Mouse (Mus musculus) midbrain, embryonic 11.5 days (tissue): ENCODE measurements around the gene Scamp4. TPM values are rescaled to one million over a fixed set of nuclear protein-coding genes. Genes with fewer than 3 reads are reported as not detected.
A peak's percentile ranks its signal among the peaks of the same experiment; 100 is the strongest.
"Not testable (repeated sequence)": the region's sequence is repeated elsewhere in the genome, so short reads cannot be mapped to it uniquely, and the experiment has no call there.

Source experiments
- ATAC-seq: fragments of 200-750 bp; cut with Nextera tagmentation; 2 replicates; pipeline ENCODE4 v1.8.0; 2017; ENCODE audit warnings: moderate TSS enrichment, moderate library complexity; ENCODE audit not compliant: low FRiP score
- DNase-seq: peaks from one replicate; pipeline ENCODE4 v3.0.0; 2015; ENCODE audit warnings: low spot score; ENCODE audit errors: missing footprints
- H3K27ac ChIP-seq: fragments of 300-500 bp; sonication (generic); 2 replicates; pipeline ENCODE4 v1.5.1; 2014; ENCODE audit warnings: low read depth, low read length
- H3K27me3 ChIP-seq: fragments of 300-500 bp; sonication (generic); 2 replicates; pipeline ENCODE4 v1.6.1; 2014; ENCODE audit warnings: mild to moderate bottlenecking, low read length, moderate library complexity, mixed read lengths; ENCODE audit not compliant: control insufficient read depth, insufficient read depth
- H3K36me3 ChIP-seq: fragments of 300-500 bp; sonication (generic); 2 replicates; pipeline ENCODE4 v1.6.1; 2014; ENCODE audit warnings: mild to moderate bottlenecking, low read length, moderate library complexity, mixed read lengths; ENCODE audit not compliant: control insufficient read depth, insufficient read depth
- H3K4me1 ChIP-seq: fragments of 300-500 bp; sonication (generic); 2 replicates; pipeline ENCODE4 v1.6.1; 2014; ENCODE audit warnings: low read length; ENCODE audit not compliant: control insufficient read depth, insufficient read depth
- H3K4me2 ChIP-seq: fragments of 300-500 bp; sonication (generic); 2 replicates; pipeline ENCODE4 v1.6.1; 2014; ENCODE audit warnings: mild to moderate bottlenecking, moderate library complexity
- H3K4me3 ChIP-seq: fragments of 300-500 bp; sonication (generic); 2 replicates; pipeline ENCODE4 v1.5.1; 2014; ENCODE audit warnings: low read depth, low read length
- H3K9ac ChIP-seq: fragments of 300-500 bp; sonication (generic); 2 replicates; pipeline ENCODE4 v1.6.1; 2014; ENCODE audit warnings: low read length
- H3K9me3 ChIP-seq: fragments of 300-500 bp; sonication (generic); 2 replicates; pipeline ENCODE4 v1.6.1; 2016; ENCODE audit warnings: low read length; ENCODE audit not compliant: control insufficient read depth
- WGBS: fragments of 180-500 bp; shearing (Covaris S2); extraction: QIAGEN DNeasy Blood & Tissue Kit; methylation state at CpG from one replicate; pipeline ENCODE4 v1.1.7; 2014; 5-methylcytosine and 5-hydroxymethylcytosine counted together
- polyA plus RNA-seq: library from polyadenylated mRNA; unstranded; fragments of >200 nt; fragmentation: Nextera tagmentation; extraction: Ambion mirVana; gene quantifications from 2 replicates; pipeline ENCODE4 v1.2.1, GENCODE M21; 2014

The Scamp4 gene
- polyA plus RNA-seq, 1 experiment from 2014 or later = 62.3 TPM

- Histone ChIP-seq H3K27ac (peak overlapping the region; percentile 57), H3K4me2 (peak overlapping the region; percentile 98), H3K36me3 (no peaks in the 10 kb centered on the region), H3K4me1 (peaks cover 25% of the 10 kb centered on the region), H3K9ac (peak overlapping the region; percentile 90), H3K27me3 (no peaks in the 10 kb centered on the region), H3K4me3 (peak overlapping the region; percentile 90), H3K9me3 (no peaks in the 10 kb centered on the region)
- no peak for ATAC-seq
- 18% methylated on average over 15 of the region's 15 CpGs for WGBS
- DNase-seq = peak; percentile 92
Observed at GRCm38 (mm10) chr10:80623457-80624191, 21.0 kb downstream of the Scamp4 start.

DNA sequence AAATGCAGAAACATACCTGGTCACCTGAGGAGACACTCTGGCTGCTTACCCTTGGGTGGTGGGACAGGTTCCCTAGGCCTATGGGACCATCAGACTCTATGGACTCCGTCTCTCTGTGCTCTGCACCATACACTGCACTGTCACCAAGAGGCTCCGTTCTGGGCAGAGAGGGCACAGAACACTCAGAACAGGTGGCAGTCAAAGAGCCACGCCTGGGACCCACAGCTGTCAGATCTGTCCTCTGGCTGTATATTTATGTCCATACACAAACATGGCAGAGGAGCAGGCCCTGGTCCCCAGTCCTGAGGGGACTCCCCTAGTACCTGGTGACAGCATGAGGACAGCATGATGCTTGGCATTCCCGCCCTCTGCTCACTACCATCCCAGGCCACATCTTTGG, 23.1 kb downstream of the Scamp4 start:
- no peaks in the 10 kb centered on the region for H3K27me3 ChIP-seq
- no peak overlapping the region for H3K4me3 ChIP-seq
- H3K36me3 ChIP-seq = no peaks in the 10 kb centered on the region
- H3K9me3 ChIP-seq = no peaks in the 10 kb centered on the region
- ATAC-seq = no peak
- no peak overlapping the region for H3K4me2 ChIP-seq
- H3K9ac ChIP-seq = no peak overlapping the region
- no peak for DNase-seq
- WGBS = 93% methylated on average over 4 of the region's 4 CpGs
- no peak overlapping the region for H3K27ac ChIP-seq
- H3K4me1 ChIP-seq = peaks cover 25% of the 10 kb centered on the region

DNA sequence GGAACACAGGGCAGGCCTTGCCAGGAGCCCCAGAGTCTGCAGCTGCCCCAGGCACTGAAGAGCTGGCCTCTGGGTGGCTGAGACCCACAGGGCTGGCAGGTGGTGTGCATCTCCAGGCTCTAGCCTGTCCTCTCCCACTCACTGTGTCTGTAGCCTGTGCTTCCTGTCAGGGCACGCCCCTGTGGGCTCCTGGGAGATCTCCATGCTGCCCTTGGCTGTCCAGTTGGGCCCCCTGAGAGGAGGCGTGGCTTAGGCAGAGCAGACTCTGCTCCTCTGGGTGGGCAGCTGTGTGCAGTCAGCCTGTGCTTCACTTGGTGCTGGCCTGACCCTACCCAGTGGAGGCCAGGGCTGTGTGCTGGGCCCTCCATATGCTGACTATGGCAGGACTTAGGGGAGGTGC, 25.0 kb downstream of the Scamp4 start:
- no peak for ATAC-seq
- H3K4me1 ChIP-seq = peaks cover 19% of the 10 kb centered on the region

DNA sequence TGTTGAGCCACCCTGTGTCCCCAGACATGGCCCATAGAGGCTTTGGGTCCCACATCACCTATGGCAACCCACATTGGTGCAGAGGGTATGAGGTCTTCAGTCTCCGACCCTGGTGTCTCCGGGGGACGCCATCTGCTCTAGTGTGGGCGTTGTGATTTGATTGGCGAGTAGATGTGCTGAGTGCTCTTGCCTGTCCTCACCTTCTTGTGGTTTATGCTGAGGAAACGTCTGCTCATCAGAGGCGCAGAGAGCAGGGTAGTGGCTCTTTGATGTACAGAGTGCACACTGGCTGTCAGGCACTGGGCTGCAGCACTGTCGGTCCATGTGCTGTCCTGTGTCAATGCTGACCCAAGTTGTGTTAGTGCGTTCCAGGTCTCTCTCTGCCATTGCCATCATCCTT, 26.3 kb downstream of the Scamp4 start:
- DNase-seq (no peak), ATAC-seq (no peak)
- H3K27ac ChIP-seq = no peak overlapping the region
- WGBS = 83% methylated on average over 9 of the region's 9 CpGs
- H3K27me3 ChIP-seq = no peaks in the 10 kb centered on the region
- no peak overlapping the region for H3K9ac ChIP-seq
- H3K36me3 ChIP-seq = no peaks in the 10 kb centered on the region; the same call in 1 of the 2 replicates
- no peak overlapping the region for H3K4me2 ChIP-seq
- no peaks in the 10 kb centered on the region for H3K9me3 ChIP-seq
- H3K4me1 ChIP-seq = peaks cover 11% of the 10 kb centered on the region
- H3K4me3 ChIP-seq = no peak overlapping the region

More for the DNA sequence above, 25.0 kb downstream of the Scamp4 start:
- 70% methylated on average over 2 of the region's 2 CpGs for WGBS
- H3K36me3 ChIP-seq = no peaks in the 10 kb centered on the region
- H3K4me2 ChIP-seq = no peak overlapping the region
- no peaks in the 10 kb centered on the region for H3K27me3 ChIP-seq
- H3K4me3 ChIP-seq = no peak overlapping the region
- H3K9ac ChIP-seq = 0 out of 2 replicates have a peak overlapping the region, but pooled peaks have one; percentile 12
- DNase-seq = no peak
- no peaks in the 10 kb centered on the region for H3K9me3 ChIP-seq
- no peak overlapping the region for H3K27ac ChIP-seq

DNA sequence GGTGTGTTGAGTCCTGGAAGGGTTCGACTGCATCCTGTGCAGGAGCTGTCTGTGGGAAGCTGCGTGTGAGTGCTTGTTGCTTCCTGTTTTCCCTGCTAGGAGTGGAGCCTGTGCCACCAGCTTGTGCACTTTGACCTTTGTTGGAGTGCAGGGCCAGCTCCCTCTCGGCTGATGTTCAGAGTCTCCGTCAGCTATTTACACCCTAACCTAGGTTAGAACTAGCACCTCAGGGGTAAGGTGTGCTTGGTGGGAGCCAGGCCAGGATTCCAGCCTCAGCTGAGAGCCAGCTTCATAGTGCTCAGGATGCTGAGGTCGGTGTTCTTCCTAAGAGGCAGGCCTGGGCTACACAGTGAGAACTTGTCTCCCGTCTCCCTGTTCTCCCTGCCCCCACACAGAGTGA, 32.7 kb downstream of the Scamp4 start:
- 87% methylated on average over 6 of the region's 6 CpGs for WGBS
- DNase-seq = no peak
- H3K4me3 ChIP-seq = no peak overlapping the region

GRCm38 (mm10) chr10:80646936-80647335, 44.3 kb downstream of the Scamp4 start:
- DNase-seq (no peak), ATAC-seq (no peak)
- Histone ChIP-seq H3K4me2 (no peak overlapping the region), H3K27ac (no peak overlapping the region), H3K36me3 (peaks cover 19% of the 10 kb centered on the region), H3K9me3 (no peaks in the 10 kb centered on the region), H3K4me3 (no peak overlapping the region), H3K9ac (no peak overlapping the region), H3K4me1 (no peaks in the 10 kb centered on the region), H3K27me3 (no peaks in the 10 kb centered on the region)
- WGBS = 94% methylated on average over 10 of the region's 10 CpGs

More for the DNA sequence above, 32.7 kb downstream of the Scamp4 start:
- Histone ChIP-seq H3K9me3 (no peaks in the 10 kb centered on the region), H3K4me1 (no peaks in the 10 kb centered on the region), H3K36me3 (peaks cover 33% of the 10 kb centered on the region), H3K27me3 (no peaks in the 10 kb centered on the region), H3K4me2 (no peak overlapping the region), H3K9ac (no peak overlapping the region), H3K27ac (no peak overlapping the region)
- no peak for ATAC-seq

DNA sequence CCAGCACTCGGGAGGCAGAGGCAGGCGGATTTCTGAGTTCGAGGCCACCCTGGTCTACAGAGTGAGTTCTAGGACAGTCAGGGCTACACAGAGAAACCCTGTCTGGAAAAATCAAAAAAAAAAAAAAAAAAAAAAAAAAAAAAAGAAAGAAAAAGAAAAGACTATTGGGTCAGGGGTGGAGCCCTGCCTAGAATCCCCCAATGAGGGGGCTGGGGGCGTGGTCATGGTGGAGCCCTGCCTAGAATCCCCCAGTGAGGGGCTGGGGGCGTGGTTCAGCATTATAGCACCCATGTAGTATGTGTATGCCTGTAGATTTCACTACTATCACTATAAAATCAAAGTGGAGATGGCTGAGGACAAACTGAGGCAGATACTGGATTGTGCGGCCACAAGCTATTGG, 47.2 kb downstream of the Scamp4 start:
- H3K27ac ChIP-seq, H3K36me3 ChIP-seq: not testable (repeated sequence)

DNA sequence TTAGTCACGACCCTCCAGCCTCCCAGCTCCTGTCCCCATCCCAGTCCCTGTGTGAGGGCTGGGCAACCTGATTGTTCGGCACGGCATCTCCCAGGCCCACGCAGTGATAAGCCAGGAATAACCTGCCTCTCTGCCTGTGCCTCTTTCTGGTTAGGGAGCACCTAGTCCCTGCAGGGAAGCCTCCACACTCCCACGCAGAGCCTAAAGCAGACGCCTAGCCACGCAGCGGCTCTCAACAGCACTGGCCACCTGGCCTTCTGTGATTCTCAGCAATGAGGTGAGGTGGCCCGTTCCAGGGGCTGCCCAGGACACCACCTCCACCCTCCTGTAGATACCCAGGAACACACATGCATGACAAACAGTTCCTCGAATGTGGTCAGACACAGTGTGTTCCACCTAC, 47.7 kb downstream of the Scamp4 start:
- 90% methylated on average over 10 of the region's 10 CpGs for WGBS
- ATAC-seq = no peak
- H3K4me1 ChIP-seq = peaks cover 7% of the 10 kb centered on the region
- H3K4me3 ChIP-seq = no peak overlapping the region
- H3K27me3 ChIP-seq = no peaks in the 10 kb centered on the region
- peaks cover 2% of the 10 kb centered on the region; the same call in 1 of the 2 replicates for H3K36me3 ChIP-seq
- no peaks in the 10 kb centered on the region for H3K9me3 ChIP-seq
- DNase-seq = no peak
- no peak overlapping the region for H3K4me2 ChIP-seq
- no peak overlapping the region for H3K27ac ChIP-seq
- no peak overlapping the region for H3K9ac ChIP-seq

More for the DNA sequence above, 47.2 kb downstream of the Scamp4 start:
- DNase-seq, H3K27me3 ChIP-seq, H3K4me1 ChIP-seq, H3K9me3 ChIP-seq, H3K4me2 ChIP-seq, ATAC-seq, H3K9ac ChIP-seq, H3K4me3 ChIP-seq: not testable (repeated sequence)
- 92% methylated on average over 6 of the region's 6 CpGs for WGBS

DNA sequence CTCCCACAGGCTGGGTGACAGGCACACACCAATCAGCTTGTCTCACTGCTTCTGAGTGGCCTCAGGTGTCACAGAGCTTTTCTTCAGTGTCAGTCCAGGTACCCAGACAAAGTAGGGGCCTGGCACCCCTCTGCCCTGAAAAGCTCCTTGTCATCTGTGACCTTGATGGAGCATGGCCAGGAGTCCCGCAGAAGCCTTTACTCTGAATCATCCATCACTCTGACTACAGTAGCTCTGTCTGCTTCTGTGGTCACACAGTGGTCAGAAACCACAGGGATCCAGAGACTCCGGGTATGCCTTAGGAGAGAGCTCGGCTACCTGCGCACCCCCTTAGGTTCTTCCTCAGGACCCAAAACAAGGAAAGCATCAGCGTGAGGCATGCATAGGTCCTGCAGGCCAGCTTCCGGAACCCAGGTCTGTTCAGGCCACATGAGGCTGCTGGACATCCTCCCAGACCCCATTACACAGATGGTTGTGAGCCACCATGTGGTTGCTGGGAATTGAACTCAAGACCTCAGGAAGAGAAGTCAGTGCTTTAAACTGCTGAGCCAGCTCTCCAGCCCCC, 50.6 kb downstream of the Scamp4 start:
- DNase-seq (no peak), ATAC-seq (no peak)
- Histone ChIP-seq H3K27ac (no peak overlapping the region), H3K27me3 (no peaks in the 10 kb centered on the region), H3K4me1 (peaks cover 15% of the 10 kb centered on the region), H3K4me2 (no peak overlapping the region), H3K36me3 (no peaks in the 10 kb centered on the region), H3K9me3 (no peaks in the 10 kb centered on the region), H3K4me3 (no peak overlapping the region), H3K9ac (no peak overlapping the region)
- WGBS = 94% methylated on average over 6 of the region's 6 CpGs
